Mouse (Mus musculus) neutrophil, adult 83 days (primary cell): ENCODE data around the gene Slc26a9. TPM values are rescaled to one million over a fixed set of nuclear protein-coding genes. Genes with fewer than 3 reads are reported as not detected.

Experiments
- total RNA-seq, 2 experiments: library from RNA; stranded (reverse); gene quantifications; one replicate each; pipeline ENCODE4 v1.2.4; 2023

Gene Slc26a9
- not detected for total RNA-seq

GRCm38 (mm10) chr1:131743868-131744464, at the start of gene Slc26a9:
Gene Slc26a9, plus strand, starts transcription at chr1:131744022.

GRCm38 (mm10) chr1:131797202-131797909, 53.5 kb downstream of the Slc26a9 start, which contains the start of gene Pm20d1:
Gene Pm20d1, plus strand, starts transcription at chr1:131797381.

Other genes starting within 250 kb of the Slc26a9 start
- gene Srgap2, start 216.7 kb upstream of the Slc26a9 start, total RNA-seq = 10 to 100 TPM; 64.7 to 73.6 TPM
- gene Fam72a, start 216.1 kb upstream of the Slc26a9 start, total RNA-seq = 1 to 10 TPM; 2.0 to 3.0 TPM
- not detected for gene Avpr1b, start 144.8 kb upstream of the Slc26a9 start, total RNA-seq
- 100 to 1,000 TPM; 147 to 206 TPM for gene Ctse, start 105.7 kb upstream of the Slc26a9 start, total RNA-seq
- gene Rab7b, start 55.3 kb upstream of the Slc26a9 start, total RNA-seq = 1 to 10 TPM; 3.9 to 5.1 TPM
- not detected for gene Pm20d1, start 53.4 kb downstream of the Slc26a9 start, total RNA-seq
- 1 to 10 TPM; 5.0 to 5.4 TPM for gene Slc41a1, start 83.5 kb downstream of the Slc26a9 start, total RNA-seq
- 10 to 100 TPM; 22.7 to 23.4 TPM for gene Rab29, start 123.2 kb downstream of the Slc26a9 start, total RNA-seq
- gene Nucks1, start 166.5 kb downstream of the Slc26a9 start, total RNA-seq = 10 to 100 TPM; 91.6 to 94.5 TPM
- under 1 TPM; 0.13 to 0.37 TPM for gene Slc45a3, start 218.9 kb downstream of the Slc26a9 start, total RNA-seq